Comparison of ENCODE assay signal across 8 mouse cellular contexts in genomic region chr12:30584356-30584740, GRCm38 (mm10). TPM values are rescaled to one million over a fixed set of nuclear protein-coding genes. Genes with fewer than 3 reads are reported as not detected.
A peak's percentile ranks its signal among the peaks of the same experiment; 100 is the strongest.
DNase-seq lines count a peak whose midpoint lies in the region; ATAC-seq lines count a peak whose summit lies in the region.

Tmem18 (plus strand) TSS chr12:30584426.

- H3K9me3 ChIP-seq in intestine, embryonic 14.5 days (ENCODE audit: control insufficient read depth, low read length) = no peaks in the 10 kb centered on the region

- peak; percentile 93 for ATAC-seq in intestine, embryonic 14.5 days (replicated peaks; ENCODE audit: low FRiP score, low TSS enrichment, low read depth)

- H3K4me2 ChIP-seq in intestine, embryonic 14.5 days (ENCODE audit: low read length) = peak within 1 kb of the TSS; percentile 97

- H3K4me3 ChIP-seq in intestine, embryonic 14.5 days (ENCODE audit: low read depth, low read length) = peak within 1 kb of the TSS; percentile 56

- peak; percentile 70 to 77 for DNase-seq in adrenal gland, adult 18-20 months (ENCODE audit: low spot score in 2 of 2)
- peak; percentile 92 for DNase-seq in embryo, embryonic 11 days
- peak; percentile 76 for DNase-seq in gastrocnemius, postnatal 25 days
- peak; percentile 93 for DNase-seq in intestine, embryonic 14.5 days (ENCODE audit: low spot score)
- peak; percentile 85 to 95 for DNase-seq in left cerebral cortex, postnatal 14 days (ENCODE audit: low spot score in 2 of 2)
- DNase-seq in mesoderm, embryonic 11.5 days (ENCODE audit: low read depth, low spot score) = peak; percentile 94
- peak; percentile 74 to 76 for DNase-seq in right cerebral cortex, postnatal 36 days (ENCODE audit: low spot score in 2 of 2)
- peak; percentile 85 for DNase-seq in yolk sac, embryonic 10.5 days (ENCODE audit: low spot score)

- H3K27ac ChIP-seq in intestine, embryonic 14.5 days (ENCODE audit: low read depth) = peak within 1 kb of the TSS; percentile 89

- H3K27me3 ChIP-seq in intestine, embryonic 14.5 days (replicated peaks; ENCODE audit: control insufficient read depth, insufficient read depth, low read length) = no peaks in the 10 kb centered on the region

- intact Hi-C loops in left cerebral cortex, postnatal 14 days (cut with DNase I) = loop anchor here (10.0 kb wide), 1 partner anchor 670 kb away; no protein-coding TSS in a partner anchor

- WGBS in intestine, embryonic 14.5 days = under 1% methylated on average over 35 of the region's 35 CpGs

- H3K36me3 ChIP-seq in intestine, embryonic 14.5 days (ENCODE audit: control insufficient read depth, insufficient read depth, low read length) = peaks cover 24% of the 10 kb centered on the region

- peak within 1 kb of the TSS; percentile 63 for H3K9ac ChIP-seq in intestine, embryonic 14.5 days (ENCODE audit: low read length)

- H3K4me1 ChIP-seq in intestine, embryonic 14.5 days (replicated peaks; ENCODE audit: control insufficient read depth, insufficient read depth, low read length) = peaks cover 7% of the 10 kb centered on the region

RNA-seq across cellular contexts. Expression of gene Tmem18, which starts in this region (rescaled TPM):
- total RNA-seq in adrenal gland, adult 18-20 months (2021) = 10 to 100 TPM; 15.6 to 16.3 TPM
- total RNA-seq in gastrocnemius, postnatal 25 days (2021) = 1 to 10 TPM; 5.5 to 7.0 TPM
- 25.3 and 26.4 TPM in 2 replicates for polyA plus RNA-seq in intestine, embryonic 14.5 days (2014; fragmentation: Nextera tagmentation; extraction: Ambion mirVana)
- total RNA-seq in left cerebral cortex, postnatal 14 days (2021) = 10 to 100 TPM; 42.3 to 44.9 TPM

Comparison
In these comparisons a context has a peak if more than half of its experiments do, and no peak if none do; other contexts are left out.
1. Peak in every context shown above with its lines: DNase-seq, ATAC-seq, H3K4me3 ChIP-seq and H3K27ac ChIP-seq.